8 mouse cellular contexts compared by ENCODE assay signal in genomic region chr13:109116004-109116341, GRCm38 (mm10).
DNase-seq lines count a peak whose midpoint lies in the region; ATAC-seq lines count a peak whose summit lies in the region.

No protein-coding gene starts in this region.

- DNase-seq in retina, postnatal 1 day = peak; percentile 71
- no peak for DNase-seq in retina, embryonic 14.5 days (ENCODE audit: low spot score)
- DNase-seq in cerebellum, postnatal 10 days = peak; percentile 84 to 93
- no peak for DNase-seq in heart, embryonic 10.5 days (ENCODE audit: low spot score)
- DNase-seq in kidney, adult 8-10 months = peak; percentile 39 to 71
- peak; percentile 59 for DNase-seq in lung, postnatal 10 days
- DNase-seq in spleen, postnatal 36 days (ENCODE audit: low spot score in 2 of 2) = no peak

- no peaks in the 10 kb centered on the region for H3K36me3 ChIP-seq in heart, embryonic 10.5 days
- no peaks in the 10 kb centered on the region for H3K36me3 ChIP-seq in stomach, embryonic 16.5 days (ENCODE audit: control insufficient read depth, insufficient read depth, low read length)

- H3K4me3 ChIP-seq in heart, embryonic 10.5 days = peak overlapping the region; percentile 69
- H3K4me3 ChIP-seq in stomach, embryonic 16.5 days (replicated peaks; ENCODE audit: low read length) = peak overlapping the region; percentile 40

- H3K27me3 ChIP-seq in heart, embryonic 10.5 days (ENCODE audit: insufficient read depth, poor library complexity, severe bottlenecking) = peaks cover 35% of the 10 kb centered on the region
- H3K27me3 ChIP-seq in stomach, embryonic 16.5 days (ENCODE audit: control insufficient read depth, insufficient read depth, low read length) = peaks cover 21% of the 10 kb centered on the region

- H3K27ac ChIP-seq in heart, embryonic 10.5 days = no peak overlapping the region
- H3K27ac ChIP-seq in stomach, embryonic 16.5 days (ENCODE audit: low read length) = no peak overlapping the region

- H3K9ac ChIP-seq in stomach, embryonic 16.5 days (ENCODE audit: low read length) = no peak overlapping the region

- H3K9me3 ChIP-seq in heart, embryonic 10.5 days = no peaks in the 10 kb centered on the region
- H3K9me3 ChIP-seq in stomach, embryonic 16.5 days (replicated peaks; ENCODE audit: control insufficient read depth, low read length) = no peaks in the 10 kb centered on the region

- H3K4me1 ChIP-seq in heart, embryonic 10.5 days = peaks cover 15% of the 10 kb centered on the region
- peaks cover 7% of the 10 kb centered on the region for H3K4me1 ChIP-seq in stomach, embryonic 16.5 days (ENCODE audit: control insufficient read depth, insufficient read depth, low read length)

- peak overlapping the region; percentile 61 for H3K4me2 ChIP-seq in stomach, embryonic 16.5 days (ENCODE audit: low read depth, low read length)

- 2% methylated on average over 8 of the region's 8 CpGs for WGBS in heart, embryonic 10.5 days
- WGBS in stomach, embryonic 16.5 days = 0% methylated on average over 8 of the region's 8 CpGs

- peak; percentile 60; the same call in 1 of the 2 replicates for ATAC-seq in stomach, embryonic 16.5 days (ENCODE audit: insufficient read depth, low FRiP score)

Comparison
In these comparisons a context has a peak if more than half of its experiments do, and no peak if none do; other contexts are left out.
1. DNase-seq: peak in retina, postnatal 1 day (single experiment), cerebellum, postnatal 10 days (2 of 2), kidney, adult 8-10 months (2 of 2) and lung, postnatal 10 days (single experiment); none in retina, embryonic 14.5 days (single experiment), heart, embryonic 10.5 days (single experiment) and spleen, postnatal 36 days (0 of 2).